Mouse (Mus musculus): Measurements from ENCODE around the gene Arhgap44.

GRCm38 (mm10) chr11:65069051-65069450, 93.7 kb downstream of the Arhgap44 start:
- no peak for TF ChIP-seq CTCF (IDR thresholded peaks at IDR 0.05)
- no peak for TF ChIP-seq EP300 (IDR thresholded peaks at IDR 0.05)

Measured in lung, postnatal 0 days (tissue).